Mouse (Mus musculus) bone marrow macrophage, adult 2 months (primary cell): Measurements from ENCODE around the gene Rbms3.

ENCODE experiments used
- CTCF ChIP-seq: IDR thresholded peaks from 2 replicates; pipeline ENCODE4 v1.5.1; 2012; ENCODE audit warnings: low read depth, mild to moderate bottlenecking, low read length, moderate library complexity
- POLR2A ChIP-seq: IDR thresholded peaks from 2 replicates; pipeline ENCODE4 v1.6.1; 2012; ENCODE audit warnings: mild to moderate bottlenecking, low read depth, low read length, borderline replicate concordance

GRCm38 (mm10) chr9:116945689-116946088 is 684.0 kb downstream of the Rbms3 start:
- no peak for TF ChIP-seq POLR2A
- TF ChIP-seq CTCF: no peak
